Mouse (Mus musculus) embryonic facial prominence, embryonic 11.5 days (tissue): ENCODE measurements around the gene Jagn1. TPM values are rescaled to one million over a fixed set of nuclear protein-coding genes. Genes with fewer than 3 reads are reported as not detected.

Experiments
- ATAC-seq: fragments of 200-750 bp; cut with Nextera tagmentation; replicated peaks from 2 replicates; pipeline ENCODE4 v1.8.0; 2017; ENCODE audit warnings: low read depth; ENCODE audit not compliant: insufficient number of reproducible peaks, low FRiP score, low TSS enrichment
- DNase-seq: peaks from one replicate; pipeline ENCODE4 v3.0.0-alpha.2; 2015; ENCODE audit warnings: low spot score
- H3K27ac ChIP-seq: fragments of 300-500 bp; sonication (generic); replicated peaks from 2 replicates; pipeline ENCODE4 v1.5.1; 2014; ENCODE audit warnings: mild to moderate bottlenecking, low read depth, low read length, control low read depth
- H3K27me3 ChIP-seq: fragments of 300-500 bp; sonication (generic); 2 replicates; pipeline ENCODE4 v1.6.1; 2014; ENCODE audit warnings: mild to moderate bottlenecking, low read length, moderate library complexity, mixed read lengths; ENCODE audit not compliant: control insufficient read depth, insufficient read depth
- H3K36me3 ChIP-seq: fragments of 300-500 bp; sonication (generic); replicated peaks from 2 replicates; pipeline ENCODE4 v1.6.1; 2014; ENCODE audit warnings: low read depth, mild to moderate bottlenecking, low read length, moderate library complexity, mixed read lengths; ENCODE audit not compliant: control insufficient read depth, insufficient read depth
- H3K4me1 ChIP-seq: fragments of 300-500 bp; sonication (generic); 2 replicates; pipeline ENCODE4 v1.6.1; 2014; ENCODE audit warnings: low read length, mixed read lengths; ENCODE audit not compliant: control insufficient read depth, insufficient read depth
- H3K4me2 ChIP-seq: fragments of 300-500 bp; sonication (generic); 2 replicates; pipeline ENCODE4 v1.6.1; 2014; ENCODE audit warnings: low read depth, mild to moderate bottlenecking, control low read depth, low read length, moderate library complexity
- H3K4me3 ChIP-seq: fragments of 300-500 bp; sonication (generic); 2 replicates; pipeline ENCODE4 v1.5.1; 2014; ENCODE audit warnings: low read depth, low read length, control low read depth
- H3K9ac ChIP-seq: fragments of 300-500 bp; sonication (generic); replicated peaks from 2 replicates; pipeline ENCODE4 v1.6.1; 2014; ENCODE audit warnings: mild to moderate bottlenecking, control low read depth, low read length
- H3K9me3 ChIP-seq: fragments of 300-500 bp; sonication (generic); replicated peaks from 2 replicates; pipeline ENCODE4 v1.6.1; 2016; ENCODE audit warnings: mild to moderate bottlenecking, low read length, inconsistent platforms, mixed read lengths; ENCODE audit not compliant: control insufficient read depth
- WGBS: fragments of 180-500 bp; shearing (Covaris S2); extraction: QIAGEN DNeasy Blood & Tissue Kit; methylation state at CpG from one replicate; pipeline ENCODE4 v1.1.7; 2014; 5-methylcytosine and 5-hydroxymethylcytosine counted together
- polyA plus RNA-seq: library from polyadenylated mRNA; unstranded; fragments of >200 nt; fragmentation: Nextera tagmentation; extraction: Ambion mirVana; gene quantifications from 2 replicates; pipeline ENCODE4 v1.2.1, GENCODE M21; 2014

The Jagn1 gene
- polyA plus RNA-seq, 1 experiment from 2014 or later: 72.6 TPM

DNA sequence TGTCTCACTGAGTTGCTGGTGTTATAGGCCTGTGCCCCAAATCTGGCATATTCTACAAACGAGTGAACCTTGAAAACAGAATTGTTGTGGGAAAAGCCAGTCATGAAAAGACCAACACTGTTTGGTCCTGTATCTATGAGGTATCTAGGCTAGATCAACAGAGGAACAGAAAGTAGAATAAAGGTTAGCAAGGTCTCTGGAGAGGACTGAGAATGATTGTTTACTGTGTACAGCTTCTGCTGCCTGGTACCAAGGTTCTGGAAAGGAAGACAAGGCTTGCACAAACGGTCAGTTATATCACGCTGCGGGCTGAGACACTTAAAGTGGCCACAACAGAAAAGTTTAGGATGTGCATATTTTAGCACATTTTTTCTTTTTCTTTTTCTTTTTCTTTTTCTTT lies 15.7 kb upstream of the Jagn1 start:
- H3K4me3 ChIP-seq: no peak overlapping the region
- H3K4me2 ChIP-seq: no peak overlapping the region
- DNase-seq (no peak), ATAC-seq (no peak)
- no peak overlapping the region for H3K27ac ChIP-seq
- no peaks in the 10 kb centered on the region for H3K4me1 ChIP-seq
- H3K27me3 ChIP-seq: no peaks in the 10 kb centered on the region
- 95% methylated on average over 4 of the region's 4 CpGs for WGBS
- no peaks in the 10 kb centered on the region for H3K9me3 ChIP-seq
- no peaks in the 10 kb centered on the region for H3K36me3 ChIP-seq
- no peak overlapping the region for H3K9ac ChIP-seq

- Histone ChIP-seq H3K4me2 (no peak overlapping the region), H3K9me3 (no peaks in the 10 kb centered on the region), H3K27me3 (no peaks in the 10 kb centered on the region), H3K9ac (no peak overlapping the region), H3K36me3 (no peaks in the 10 kb centered on the region), H3K4me1 (no peaks in the 10 kb centered on the region), H3K27ac (no peak overlapping the region), H3K4me3 (no peak overlapping the region)
- DNase-seq (peak; percentile 54), ATAC-seq (no peak)
- WGBS: 64% methylated on average over 3 of the region's 3 CpGs
These were observed 15.0 kb upstream of the Jagn1 start for GRCm38 (mm10) chr6:113427397-113427796.

GRCm38 (mm10) chr6:113428006-113428405 lies 14.4 kb upstream of the Jagn1 start:
- Histone ChIP-seq H3K4me1 (no peaks in the 10 kb centered on the region), H3K36me3 (no peaks in the 10 kb centered on the region), H3K4me2 (no peak overlapping the region), H3K9ac (no peak overlapping the region), H3K27ac (no peak overlapping the region), H3K4me3 (no peak overlapping the region), H3K9me3 (no peaks in the 10 kb centered on the region), H3K27me3 (no peaks in the 10 kb centered on the region)
- DNase-seq (no peak), ATAC-seq (no peak)
- 89% methylated on average over 16 of the region's 16 CpGs for WGBS

- Histone ChIP-seq H3K4me3 (no peak overlapping the region), H3K27ac (no peak overlapping the region), H3K36me3 (no peaks in the 10 kb centered on the region), H3K9ac (no peak overlapping the region), H3K4me1 (no peaks in the 10 kb centered on the region), H3K27me3 (no peaks in the 10 kb centered on the region), H3K9me3 (no peaks in the 10 kb centered on the region), H3K4me2 (no peak overlapping the region)
- ATAC-seq (no peak), DNase-seq (no peak)
- 83% methylated on average over 3 of the region's 3 CpGs for WGBS
These were observed 12.4 kb upstream of the Jagn1 start for GRCm38 (mm10) chr6:113429965-113430364.

- ATAC-seq: no peak
- no peaks in the 10 kb centered on the region for H3K4me1 ChIP-seq
- WGBS: 58% methylated on average over 3 of the region's 3 CpGs
- no peaks in the 10 kb centered on the region for H3K27me3 ChIP-seq
- H3K9ac ChIP-seq: no peak overlapping the region
- DNase-seq: no peak
- H3K36me3 ChIP-seq: no peaks in the 10 kb centered on the region
- no peak overlapping the region for H3K4me2 ChIP-seq
- H3K27ac ChIP-seq: no peak overlapping the region
- no peak overlapping the region for H3K4me3 ChIP-seq
- no peaks in the 10 kb centered on the region for H3K9me3 ChIP-seq
These were observed 11.5 kb upstream of the Jagn1 start for GRCm38 (mm10) chr6:113430846-113431245.

DNA sequence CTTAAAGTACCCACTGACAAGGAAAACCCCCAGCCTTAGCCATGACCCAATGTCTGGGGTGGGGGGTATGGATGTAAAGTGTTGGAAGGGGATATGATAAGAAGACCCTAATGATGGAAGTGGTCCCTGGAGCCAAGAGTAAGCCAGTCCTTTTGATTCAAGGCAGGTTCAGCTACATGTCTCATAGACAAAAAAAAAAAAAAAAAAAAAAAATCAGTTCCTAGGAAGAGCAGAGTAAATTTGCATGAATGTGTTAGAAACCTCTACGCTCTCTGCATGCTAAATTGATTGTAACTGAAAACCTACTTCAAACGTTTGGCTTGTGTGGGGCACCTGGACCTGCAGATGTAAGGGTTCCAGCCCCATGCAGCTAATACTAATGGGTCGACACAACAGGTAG lies 10.6 kb upstream of the Jagn1 start:
- Histone ChIP-seq H3K27ac (no peak overlapping the region), H3K9me3 (no peaks in the 10 kb centered on the region), H3K4me1 (no peaks in the 10 kb centered on the region), H3K4me2 (no peak overlapping the region), H3K4me3 (no peak overlapping the region), H3K27me3 (no peaks in the 10 kb centered on the region), H3K9ac (no peak overlapping the region), H3K36me3 (no peaks in the 10 kb centered on the region)
- DNase-seq (no peak), ATAC-seq (no peak)
- 65% methylated on average over 3 of the region's 3 CpGs for WGBS

GRCm38 (mm10) chr6:113433661-113434060 lies 8.7 kb upstream of the Jagn1 start:
- Histone ChIP-seq H3K27ac (no peak overlapping the region), H3K4me2 (no peak overlapping the region), H3K27me3 (no peaks in the 10 kb centered on the region), H3K9me3 (no peaks in the 10 kb centered on the region), H3K36me3 (no peaks in the 10 kb centered on the region), H3K9ac (no peak overlapping the region), H3K4me3 (no peak overlapping the region), H3K4me1 (no peaks in the 10 kb centered on the region)
- DNase-seq (no peak), ATAC-seq (no peak)
- WGBS: 76% methylated on average over 3 of the region's 3 CpGs

DNA sequence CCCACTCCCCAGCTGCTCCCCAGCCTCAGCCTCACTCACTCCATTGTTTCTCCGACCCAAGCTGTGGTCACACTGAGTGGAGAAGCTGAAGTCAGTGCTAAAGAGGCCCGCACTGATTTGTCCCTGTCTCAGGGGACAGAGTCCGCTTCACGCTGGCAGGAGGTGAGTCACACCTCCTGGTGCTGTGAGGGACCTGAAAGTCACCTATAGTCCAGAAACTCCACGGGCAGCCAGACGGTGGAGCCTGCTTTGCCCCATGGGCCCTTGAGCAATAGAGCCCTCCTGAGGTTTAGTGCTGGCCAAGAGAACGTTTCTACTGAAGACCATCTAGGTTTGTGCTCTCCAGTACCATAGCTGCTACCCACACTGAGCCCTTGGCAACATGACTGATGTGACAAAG lies 7.7 kb upstream of the Jagn1 start:
- H3K4me3 ChIP-seq: no peak overlapping the region
- no peaks in the 10 kb centered on the region for H3K9me3 ChIP-seq
- H3K27me3 ChIP-seq: no peaks in the 10 kb centered on the region
- no peak overlapping the region for H3K9ac ChIP-seq
- no peaks in the 10 kb centered on the region for H3K36me3 ChIP-seq
- 76% methylated on average over 7 of the region's 7 CpGs for WGBS
- no peak overlapping the region for H3K4me2 ChIP-seq
- H3K27ac ChIP-seq: no peak overlapping the region
- no peaks in the 10 kb centered on the region for H3K4me1 ChIP-seq
- DNase-seq (no peak), ATAC-seq (no peak)
